Mouse (Mus musculus) left cerebral cortex, adult 2 months (tissue): Measurements from ENCODE around the gene Best1. TPM values are rescaled to one million over a fixed set of nuclear protein-coding genes. Genes with fewer than 3 reads are reported as not detected.
A peak's percentile ranks its signal among the peaks of the same experiment; 100 is the strongest.

Experiments used
- DNase-seq, 2 experiments: peaks; one replicate each; pipeline ENCODE4 v3.0.0; 2021 to 2022; ENCODE audit warnings: low spot score in 2 of 2, mixed read lengths in 1 of 2; ENCODE audit errors: extremely low spot score in 1 of 2
- H3K27ac ChIP-seq: fragments of 200-600 bp; 2 replicates; pipeline ENCODE4 v1.8.1; 2022
- H3K4me3 ChIP-seq: fragments of 200-600 bp; 2 replicates; pipeline ENCODE4 v1.8.1; 2022
- CTCF ChIP-seq: fragments of 200-600 bp; IDR thresholded peaks from 2 replicates; pipeline ENCODE4 v1.8.1; 2022; ENCODE audit warnings: antibody characterized with exemption, mild to moderate bottlenecking, moderate library complexity
- intact Hi-C: fragments of 180-260 bp; cut with DNase I; formaldehyde crosslinking; loops from one replicate; pipeline ENCODE4 v1.15.1; 2025
- total RNA-seq, 2 experiments: library from RNA; stranded (reverse); gene quantifications; 2 replicates each; pipeline ENCODE4 v1.2.3; 2021

The Best1 gene
- total RNA-seq, 2 experiments from 2014 or later: 0.49 to 0.75 TPM

- TF ChIP-seq CTCF: no peak
- no peak overlapping the region for H3K4me3 ChIP-seq
- intact Hi-C loops: loop anchor here (2.0 kb wide), 1 partner anchor 21 kb away; the partner anchor contains the start of genes Best1 and Rab3il1
These were observed 20.5 kb upstream of the Best1 start for GRCm38 (mm10) chr19:10021981-10022380.

DNA sequence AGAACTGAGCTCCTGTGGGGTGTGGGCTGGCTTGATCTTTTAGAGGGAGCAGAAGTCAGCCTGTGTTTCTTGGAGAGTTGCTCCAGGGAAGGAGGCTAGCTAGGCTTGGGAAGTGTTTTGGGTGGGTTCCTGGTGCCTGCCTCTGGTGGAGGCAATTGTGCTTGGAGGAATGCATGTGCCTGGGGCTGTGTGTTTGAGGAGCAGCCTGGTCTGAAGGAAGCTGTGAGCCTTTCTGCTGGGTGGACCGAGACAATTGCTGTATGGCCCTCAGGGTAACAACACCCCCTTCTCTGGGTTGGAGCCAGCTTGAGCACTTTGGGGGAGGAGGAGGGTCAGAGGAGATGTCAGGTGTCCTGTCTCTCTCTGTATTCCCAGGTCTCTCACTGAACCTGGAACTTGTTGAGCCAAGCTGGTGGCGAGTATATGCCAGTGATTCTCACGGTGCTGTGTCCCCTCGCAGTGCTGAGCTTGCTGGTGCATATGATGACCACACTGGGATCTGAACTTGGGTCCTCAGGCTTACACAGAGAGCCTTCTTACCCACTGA is 17.9 kb upstream of the Best1 start:
- H3K27ac ChIP-seq: no peak overlapping the region; the same call in 1 of the 2 replicates
- DNase-seq: no peak
- TF ChIP-seq CTCF: no peak
- intact Hi-C loops: loop anchor here (10.0 kb wide), 1 partner anchor 794 kb away; no protein-coding TSS in a partner anchor
- peak overlapping the region; percentile 68 for H3K4me3 ChIP-seq

More at GRCm38 (mm10) chr19:10021981-10022380, 20.5 kb upstream of the Best1 start:
- no peak for DNase-seq
- no peak overlapping the region for H3K27ac ChIP-seq

DNA sequence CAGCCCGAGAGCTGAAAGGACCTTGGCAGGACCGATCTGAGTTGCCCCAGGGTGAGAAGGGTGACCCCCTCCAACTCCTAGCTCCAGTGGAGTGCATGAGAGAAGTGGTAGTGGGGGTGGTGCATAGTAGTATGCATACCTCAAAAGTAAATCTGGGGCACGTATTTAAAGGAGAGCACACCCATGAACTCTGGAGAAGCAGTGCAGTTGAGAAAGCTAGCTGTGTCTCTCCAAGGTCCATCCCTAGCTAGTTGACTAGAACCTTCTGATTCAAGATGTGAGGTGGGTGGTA is 17.0 kb upstream of the Best1 start:
- peak overlapping the region; percentile 68 for H3K4me3 ChIP-seq
- no peak for DNase-seq
- no peak for TF ChIP-seq CTCF
- peak overlapping the region; percentile 42 for H3K27ac ChIP-seq
- intact Hi-C loops: loop anchor here (10.0 kb wide), 1 partner anchor 794 kb away; no protein-coding TSS in a partner anchor

DNA sequence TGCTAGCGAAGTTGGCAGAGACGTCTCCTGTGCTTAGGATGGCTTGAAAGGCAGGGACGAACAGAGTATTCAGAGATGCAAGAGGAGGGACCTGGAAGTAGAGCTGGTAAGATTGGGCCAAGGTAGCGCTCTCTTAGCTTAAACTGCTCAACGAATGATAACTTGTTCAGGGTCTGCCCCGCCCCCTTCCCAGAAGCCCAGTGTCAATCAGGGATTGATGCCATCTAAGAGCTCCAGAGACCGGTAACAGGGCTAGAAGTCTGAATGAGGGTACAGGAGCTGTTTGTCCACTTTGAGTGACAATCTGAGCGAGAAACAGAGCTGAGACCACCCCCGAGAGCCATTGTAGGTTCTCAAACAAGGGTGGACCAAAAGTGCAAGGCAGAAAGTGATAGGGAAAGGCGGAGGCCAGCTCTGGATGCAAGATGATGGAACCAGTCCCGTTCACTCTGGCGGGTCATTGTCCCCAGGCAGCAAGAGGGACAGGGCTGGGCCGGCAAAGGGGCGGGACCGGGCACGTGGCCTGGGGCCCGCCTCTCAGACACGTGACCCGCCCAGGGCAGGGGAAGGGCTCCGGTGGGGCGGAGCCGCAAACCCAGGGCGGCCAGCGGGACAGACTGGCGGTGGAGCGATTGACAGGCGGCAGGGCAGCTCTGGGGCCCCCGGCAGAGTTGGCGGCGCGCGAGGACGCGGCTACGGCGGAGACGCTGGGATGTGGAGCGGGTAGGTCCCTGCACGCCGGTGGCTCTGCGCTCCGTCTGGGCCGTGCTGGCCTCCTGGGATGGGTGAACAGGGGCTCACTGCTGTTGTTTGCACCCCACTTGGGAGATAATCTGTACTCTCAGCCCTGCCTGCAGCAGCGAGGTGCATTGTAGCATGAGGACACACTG is 16.4 kb upstream of the Best1 start:
- peak; percentile 81 to 84 for DNase-seq
- Histone ChIP-seq H3K27ac (peak overlapping the region; percentile 42), H3K4me3 (peak overlapping the region; percentile 68)
- intact Hi-C loops: loop anchor here (10.0 kb wide), 1 partner anchor 793 kb away; no protein-coding TSS in a partner anchor
- no peak for TF ChIP-seq CTCF

- DNase-seq: no peak
- intact Hi-C loops: loop anchor here (10.0 kb wide), 1 partner anchor 791 kb away; no protein-coding TSS in a partner anchor
- Histone ChIP-seq H3K4me3 (no peak overlapping the region), H3K27ac (no peak overlapping the region)
- no peak for TF ChIP-seq CTCF
These were observed 14.7 kb upstream of the Best1 start for GRCm38 (mm10) chr19:10016151-10016550.

GRCm38 (mm10) chr19:10015442-10015841 is 14.0 kb upstream of the Best1 start:
- H3K27ac ChIP-seq: no peak overlapping the region
- no peak overlapping the region for H3K4me3 ChIP-seq
- TF ChIP-seq CTCF: no peak
- no peak for DNase-seq
- intact Hi-C loops: loop anchor here (10.0 kb wide), 1 partner anchor 791 kb away; no protein-coding TSS in a partner anchor

DNA sequence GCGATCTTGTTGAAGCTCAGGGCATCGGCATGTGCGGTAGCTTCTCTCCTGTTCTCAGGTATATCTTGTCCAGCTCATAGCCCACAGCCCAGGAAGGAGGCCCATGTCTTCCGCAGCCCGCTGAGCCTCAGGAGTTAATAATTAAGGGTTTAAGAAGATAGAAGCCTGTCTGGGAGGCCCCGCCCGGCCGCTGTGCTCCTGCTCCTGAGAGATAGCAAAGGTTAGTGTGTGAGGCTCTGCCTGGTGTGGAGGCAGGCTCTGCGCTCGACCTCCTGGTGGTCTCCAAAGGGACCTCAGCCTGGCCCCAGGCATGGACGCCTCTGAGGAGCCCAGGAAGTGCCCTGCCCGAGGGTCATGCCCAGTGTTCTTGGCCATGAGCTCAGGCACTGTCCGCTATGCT is 13.4 kb upstream of the Best1 start:
- no peak for DNase-seq
- no peak overlapping the region for H3K27ac ChIP-seq
- no peak for TF ChIP-seq CTCF
- no peak overlapping the region for H3K4me3 ChIP-seq
- intact Hi-C loops: loop anchor here (10.0 kb wide), 1 partner anchor 790 kb away; no protein-coding TSS in a partner anchor

DNA sequence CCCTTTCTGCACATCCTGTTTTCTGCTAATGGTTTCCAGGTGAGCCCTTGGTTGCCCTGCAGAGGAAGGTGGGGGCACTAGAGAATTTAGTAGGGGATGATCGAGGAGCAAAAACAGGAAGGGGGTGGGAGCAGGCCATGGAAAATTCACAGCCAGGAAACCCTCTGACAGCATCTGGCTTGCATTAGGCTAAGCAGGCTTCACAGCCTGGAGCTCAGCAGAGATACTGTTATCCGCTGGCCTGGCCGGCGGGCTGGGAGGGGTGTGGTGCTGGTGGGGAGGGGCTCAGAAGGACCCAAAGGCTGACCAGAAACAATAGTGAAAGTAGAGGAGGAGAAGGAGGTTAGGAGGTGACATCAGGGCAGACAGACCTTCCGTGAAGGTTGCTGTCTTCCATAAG is 12.5 kb upstream of the Best1 start:
- Histone ChIP-seq H3K27ac (no peak overlapping the region), H3K4me3 (no peak overlapping the region)
- intact Hi-C loops: loop anchor here (10.0 kb wide), 1 partner anchor 789 kb away; no protein-coding TSS in a partner anchor
- no peak for TF ChIP-seq CTCF
- DNase-seq: no peak

GRCm38 (mm10) chr19:10013348-10013747 is 11.9 kb upstream of the Best1 start:
- TF ChIP-seq CTCF: no peak
- intact Hi-C loops: loop anchor here (10.0 kb wide), 1 partner anchor 789 kb away; no protein-coding TSS in a partner anchor
- H3K4me3 ChIP-seq: no peak overlapping the region
- H3K27ac ChIP-seq: no peak overlapping the region
- DNase-seq: peak in 1 of 2 experiments; percentile 8

GRCm38 (mm10) chr19:10012827-10013278 is 11.4 kb upstream of the Best1 start:
- no peak overlapping the region for H3K27ac ChIP-seq
- DNase-seq: peak in 1 of 2 experiments; percentile 8
- H3K4me3 ChIP-seq: no peak overlapping the region
- intact Hi-C loops: loop anchor here (10.0 kb wide), 1 partner anchor 788 kb away; no protein-coding TSS in a partner anchor
- TF ChIP-seq CTCF: no peak

GRCm38 (mm10) chr19:10011408-10011807 is 10.0 kb upstream of the Best1 start:
- H3K4me3 ChIP-seq: no peak overlapping the region
- intact Hi-C loops: loop anchor here (10.0 kb wide), 1 partner anchor 787 kb away; no protein-coding TSS in a partner anchor
- DNase-seq: no peak
- no peak overlapping the region for H3K27ac ChIP-seq
- no peak for TF ChIP-seq CTCF

DNA sequence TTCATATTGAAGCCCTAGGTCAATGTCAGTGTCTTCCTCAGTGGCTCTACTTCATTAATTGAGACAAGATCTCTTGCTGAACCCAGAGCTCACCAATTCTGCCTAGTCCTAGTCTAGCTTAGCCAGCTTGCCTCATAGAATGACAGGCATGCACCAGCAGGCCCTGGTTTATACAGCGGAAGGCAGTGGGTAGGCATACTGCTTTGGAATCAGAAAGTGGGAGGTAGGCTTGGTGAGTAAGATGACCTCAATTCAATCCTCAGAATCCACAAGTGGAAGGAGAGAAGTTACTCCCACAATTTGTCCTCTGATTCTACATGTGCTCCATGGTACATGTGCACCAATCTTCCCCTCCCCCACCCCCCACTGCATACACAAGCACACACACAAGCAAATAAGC is 2.3 kb upstream of the Best1 start:
- TF ChIP-seq CTCF: no peak
- Histone ChIP-seq H3K4me3 (no peak overlapping the region), H3K27ac (no peak overlapping the region)
- DNase-seq: no peak
- intact Hi-C loops: no loop called here
